ENCODE assay signal across 1 mouse cellular context in the genomic region with DNA sequence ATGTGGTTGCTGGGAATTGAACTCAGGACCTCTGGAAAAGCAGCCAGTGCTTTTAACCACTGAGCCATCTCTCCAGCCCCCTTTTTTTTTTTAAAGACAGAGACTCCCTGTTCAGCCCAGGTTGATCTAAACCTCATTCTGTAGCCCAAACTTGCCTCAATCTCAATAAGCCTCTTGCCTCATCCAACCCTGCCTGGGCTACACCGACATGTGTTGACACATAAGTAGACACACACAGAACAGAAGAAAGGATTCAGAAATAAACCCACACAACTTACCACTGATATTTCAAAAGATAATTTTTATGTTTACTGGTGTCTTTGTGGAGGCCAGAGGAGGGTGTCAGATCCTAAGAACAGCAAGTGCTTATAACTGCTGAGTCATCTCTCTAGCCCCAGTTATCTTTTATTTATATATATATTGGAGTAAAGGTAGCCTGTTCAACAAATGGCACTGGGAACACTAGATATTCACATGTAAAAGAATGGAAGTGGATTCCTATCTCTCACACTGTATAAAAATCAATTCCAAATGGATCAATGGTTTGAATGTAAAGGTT.
TF ChIP-seq lines count a peak whose summit lies in the region.

No protein-coding gene starts in this region.

TF ChIP-seq in MEL, 35 proteins besides CTCF, POLR2A, EP300 and RAD21:
- TF ChIP-seq GATA1 (IDR thresholded peaks at IDR 0.05; ENCODE audit: low read depth, low read length): no peak
- TF ChIP-seq MAFK (IDR thresholded peaks at IDR 0.05; ENCODE audit: borderline replicate concordance, low read depth, low read length): peak; percentile 98
- TF ChIP-seq BHLHE40 (IDR thresholded peaks at IDR 0.05; ENCODE audit: borderline replicate concordance, low read depth, low read length): no peak
- no peak for TF ChIP-seq TCF12 (IDR thresholded peaks at IDR 0.05; ENCODE audit: low read depth, low read length)
- no peak for TF ChIP-seq RCOR1 (IDR thresholded peaks at IDR 0.05; ENCODE audit: low read depth, low read length)
- TF ChIP-seq USF1 (IDR thresholded peaks at IDR 0.05; ENCODE audit: low read depth, low read length): no peak
- TF ChIP-seq NELFE (IDR thresholded peaks at IDR 0.05; ENCODE audit: low read depth, low read length): no peak
- 0 out of 2 replicates have a peak, but pooled peaks have one; percentile 18 for TF ChIP-seq HCFC1 (IDR thresholded peaks at IDR 0.05; ENCODE audit: low read depth, low read length)
- TF ChIP-seq SIN3A (IDR thresholded peaks at IDR 0.05; ENCODE audit: low read length): peak; percentile 59
- no peak for TF ChIP-seq MYC (IDR thresholded peaks at IDR 0.05; ENCODE audit: low read depth, low read length)
- TF ChIP-seq NRF1 (IDR thresholded peaks at IDR 0.05; ENCODE audit: insufficient read depth, low read depth, low read length, poor library complexity, severe bottlenecking): no peak
- no peak for TF ChIP-seq JUND (IDR thresholded peaks at IDR 0.05; ENCODE audit: low read depth, low read length)
- no peak for TF ChIP-seq E2F4 (IDR thresholded peaks at IDR 0.05; ENCODE audit: borderline replicate concordance, low read depth, low read length)
- TF ChIP-seq ETS1 (IDR thresholded peaks at IDR 0.05; ENCODE audit: low read depth, low read length): peak; percentile 74
- TF ChIP-seq GABPA (IDR thresholded peaks at IDR 0.05; ENCODE audit: low read depth, low read length): peak; percentile 94
- no peak for TF ChIP-seq ZNF384 (IDR thresholded peaks at IDR 0.05; ENCODE audit: low read depth, low read length)
- no peak for TF ChIP-seq MYB (IDR thresholded peaks at IDR 0.05; ENCODE audit: low read depth, low read length)
